Mouse (Mus musculus) testis, postnatal 10 days (tissue): ENCODE data around the gene Tm2d1.
"Not testable (repeated sequence)": the region's sequence is repeated elsewhere in the genome, so short reads cannot be mapped to it uniquely, and the experiment has no call there.

Source experiments
- DNase-seq: peaks from one replicate; pipeline ENCODE4 v3.0.0; 2021; ENCODE audit warnings: low spot score

Gene Tm2d1

GRCm38 (mm10) chr4:98382716-98383424, at the start of gene Tm2d1:
Gene Tm2d1 (minus strand): TSS chr4:98383306.
- DNase-seq: peak; percentile 87

- no peak for DNase-seq
Measured at GRCm38 (mm10) chr4:98428371-98428770, 45.3 kb upstream of the Tm2d1 start.

- not testable (repeated sequence) for DNase-seq
Measured at GRCm38 (mm10) chr4:98415150-98415549, 32.0 kb upstream of the Tm2d1 start.

GRCm38 (mm10) chr4:98408455-98408854, 25.3 kb upstream of the Tm2d1 start:
- no peak for DNase-seq

- no peak for DNase-seq
Measured at GRCm38 (mm10) chr4:98404412-98404811, 21.3 kb upstream of the Tm2d1 start.

- DNase-seq: no peak
Measured at GRCm38 (mm10) chr4:98403492-98403891, 20.4 kb upstream of the Tm2d1 start.

GRCm38 (mm10) chr4:98401584-98401962, 18.5 kb upstream of the Tm2d1 start:
- no peak for DNase-seq

- no peak for DNase-seq
Measured at GRCm38 (mm10) chr4:98400926-98401583, 17.9 kb upstream of the Tm2d1 start.

GRCm38 (mm10) chr4:98395690-98396437, 12.8 kb upstream of the Tm2d1 start, which contains the start of gene Patj:
Gene Patj (plus strand): TSS chr4:98395785.
- DNase-seq: peak; percentile 75

GRCm38 (mm10) chr4:98395346-98395689, 12.2 kb upstream of the Tm2d1 start:
- DNase-seq: no peak

- no peak for DNase-seq
Measured at GRCm38 (mm10) chr4:98385036-98385435, 1.9 kb upstream of the Tm2d1 start.

- DNase-seq: no peak
Measured at GRCm38 (mm10) chr4:98376943-98377342, 6.2 kb downstream of the Tm2d1 start.

- no peak for DNase-seq
Measured at GRCm38 (mm10) chr4:98375401-98375800, 7.7 kb downstream of the Tm2d1 start.

GRCm38 (mm10) chr4:98358034-98358809, 24.9 kb downstream of the Tm2d1 start:
- DNase-seq: no peak

GRCm38 (mm10) chr4:98348580-98348979, 34.5 kb downstream of the Tm2d1 start:
- DNase-seq: no peak

- DNase-seq: no peak
Measured at GRCm38 (mm10) chr4:98345783-98346182, 37.3 kb downstream of the Tm2d1 start.

- no peak for DNase-seq
Measured at GRCm38 (mm10) chr4:98339992-98340564, 43.0 kb downstream of the Tm2d1 start.

GRCm38 (mm10) chr4:98338636-98339630, 44.2 kb downstream of the Tm2d1 start:
- DNase-seq: no peak

- DNase-seq: no peak
Measured at GRCm38 (mm10) chr4:98337197-98337596, 45.9 kb downstream of the Tm2d1 start.

- DNase-seq: no peak
Measured at GRCm38 (mm10) chr4:98335726-98336125, 47.4 kb downstream of the Tm2d1 start.

- DNase-seq: peak; percentile 98
Measured at GRCm38 (mm10) chr4:98322223-98322622, 60.9 kb downstream of the Tm2d1 start.
